Mouse (Mus musculus) left cerebral cortex, adult 11 months (tissue): Measurements from ENCODE around the gene Sox10.

Experiments used
- DNase-seq: peaks from one replicate; pipeline ENCODE4 v3.0.0; 2022; ENCODE audit warnings: low spot score

Sox10 gene

DNA sequence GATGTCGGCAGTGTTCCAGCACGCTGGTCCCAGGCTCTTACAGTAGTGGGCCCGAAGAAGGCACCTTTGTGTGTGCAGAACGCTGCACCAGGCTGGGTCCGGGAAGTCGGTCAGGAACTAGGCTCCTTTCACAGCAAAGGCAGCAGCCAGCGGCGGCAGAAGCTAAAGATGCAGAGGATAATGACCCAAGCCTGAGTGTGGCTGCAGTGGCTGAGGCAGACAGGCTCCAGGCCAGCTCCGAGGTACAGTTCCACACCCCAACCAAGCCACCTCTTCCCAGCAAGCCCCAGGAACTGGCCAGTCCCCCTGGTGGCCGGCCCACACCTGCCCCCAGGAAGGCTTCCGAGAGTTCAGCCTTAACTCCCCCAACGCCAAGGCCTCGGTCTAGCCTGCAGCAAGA is 42.5 kb downstream of the Sox10 start:
- no peak for DNase-seq

DNA sequence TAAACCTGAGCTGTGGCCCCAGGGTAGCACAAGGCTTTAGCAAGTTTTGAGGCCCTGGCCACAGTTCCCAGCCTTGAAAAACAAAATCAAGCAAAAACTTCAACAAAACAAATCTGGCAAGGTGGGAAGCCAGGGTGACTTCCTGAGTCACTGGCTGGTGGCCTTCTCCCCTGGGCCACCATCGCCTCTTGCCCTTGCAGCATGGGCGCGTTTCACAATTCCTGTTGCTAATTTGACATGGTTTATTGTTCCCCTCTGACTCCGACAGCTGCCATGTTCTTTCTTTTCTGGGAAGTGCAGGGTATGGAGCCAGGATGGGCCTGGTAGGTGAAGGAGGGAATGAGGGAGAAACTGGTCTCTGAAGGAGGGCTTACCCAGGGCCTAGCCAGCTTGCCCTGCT is 42.9 kb downstream of the Sox10 start:
- no peak for DNase-seq

DNA sequence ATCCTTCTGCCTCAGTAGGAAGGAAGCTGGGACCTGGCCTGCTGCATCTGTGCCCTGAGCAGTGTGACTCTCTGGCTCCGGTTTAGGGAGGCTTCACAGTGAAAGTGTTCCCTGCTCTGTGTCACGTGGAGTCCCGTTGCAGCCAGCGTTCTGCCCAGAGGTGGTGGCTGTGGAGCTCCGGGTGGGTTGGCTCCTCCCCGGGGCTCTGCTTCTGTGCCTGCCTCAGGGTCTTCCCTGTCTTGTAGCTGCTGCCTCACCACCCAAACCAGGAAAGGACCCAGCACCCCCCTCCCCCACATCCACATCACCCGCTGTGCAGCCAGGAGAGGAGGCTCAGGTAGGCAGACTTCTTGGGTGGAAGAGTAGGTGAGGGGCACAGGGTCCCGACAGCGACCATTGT is 45.5 kb downstream of the Sox10 start:
- no peak for DNase-seq

DNA sequence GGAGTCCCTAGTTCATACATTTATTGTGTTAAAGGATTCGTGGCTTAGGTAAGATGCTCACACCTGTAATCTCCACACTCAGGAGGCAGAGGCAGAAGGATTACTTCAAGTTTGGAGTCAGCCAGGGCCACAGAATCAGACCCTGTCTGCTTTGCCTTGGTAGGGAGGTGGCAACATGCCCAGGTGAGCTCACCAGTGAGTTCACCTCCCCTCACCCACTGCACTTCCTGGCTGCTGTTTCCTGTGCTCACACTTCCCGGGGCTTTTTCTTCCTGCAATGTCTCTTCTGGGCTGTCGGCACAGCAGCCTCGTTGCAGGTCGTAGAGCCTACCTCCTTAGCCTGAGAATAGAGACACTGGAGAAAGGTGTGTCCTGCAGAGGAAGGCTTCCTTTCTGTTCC is 49.8 kb downstream of the Sox10 start:
- DNase-seq: no peak

DNA sequence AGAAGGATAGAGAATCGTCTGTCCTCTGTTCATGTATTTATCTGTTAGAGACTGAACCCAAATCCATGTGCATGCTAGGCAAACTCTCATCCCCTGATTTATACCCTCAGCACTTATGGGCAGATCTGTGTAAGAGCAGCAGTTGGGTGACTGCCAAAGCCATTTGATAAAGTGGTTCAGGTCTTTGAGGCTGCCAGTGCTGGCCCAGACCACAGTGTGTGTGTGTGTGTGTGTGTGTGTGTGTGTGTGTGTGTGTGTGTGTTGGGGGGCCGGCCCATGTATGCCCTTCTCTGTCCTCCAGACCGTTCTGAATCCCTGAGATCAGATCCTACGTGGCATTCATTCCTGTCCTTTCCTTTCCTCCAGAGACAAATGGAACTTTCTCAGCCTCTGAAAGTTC is 53.3 kb downstream of the Sox10 start:
- DNase-seq: no peak

DNA sequence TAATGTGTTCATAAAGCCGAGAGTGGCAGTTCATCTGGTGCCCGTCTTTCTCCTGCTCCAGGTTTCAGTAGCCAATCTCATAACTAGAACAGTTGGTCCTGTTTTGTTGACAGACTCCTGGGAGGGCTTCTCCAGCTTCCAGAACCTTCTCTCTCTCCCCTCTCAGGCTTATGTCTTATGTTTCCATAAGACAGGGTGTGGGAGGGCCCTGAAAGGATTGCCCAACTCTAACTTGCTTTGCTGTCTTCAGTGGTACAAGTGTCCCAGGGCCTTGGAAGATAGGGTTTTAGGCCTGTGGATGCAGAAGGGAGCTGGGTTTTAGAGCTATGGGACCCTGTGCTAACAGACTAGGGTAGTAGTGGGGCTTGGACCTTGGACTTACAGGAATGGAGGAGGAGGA is 54.5 kb downstream of the Sox10 start:
- no peak for DNase-seq

DNA sequence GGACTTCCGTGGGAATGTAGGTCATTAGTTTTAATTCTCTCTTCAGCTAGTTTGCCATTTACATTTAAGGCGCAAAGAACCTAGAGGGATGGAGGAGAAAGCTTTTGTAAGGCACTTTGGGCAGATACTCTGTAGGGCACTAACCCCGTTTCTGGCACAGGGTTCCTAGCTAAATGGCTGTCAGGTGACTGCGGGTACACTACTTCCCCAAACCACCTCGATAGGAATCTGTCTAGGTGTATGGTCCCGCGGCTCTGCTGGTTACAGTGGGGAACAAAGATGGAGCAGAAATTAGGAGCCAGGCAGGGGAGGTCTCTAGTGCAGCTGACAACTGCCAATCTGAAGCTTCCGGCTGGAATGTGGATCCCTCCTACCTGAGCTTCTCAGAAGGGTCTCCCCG is 55.0 kb downstream of the Sox10 start:
- DNase-seq: no peak

DNA sequence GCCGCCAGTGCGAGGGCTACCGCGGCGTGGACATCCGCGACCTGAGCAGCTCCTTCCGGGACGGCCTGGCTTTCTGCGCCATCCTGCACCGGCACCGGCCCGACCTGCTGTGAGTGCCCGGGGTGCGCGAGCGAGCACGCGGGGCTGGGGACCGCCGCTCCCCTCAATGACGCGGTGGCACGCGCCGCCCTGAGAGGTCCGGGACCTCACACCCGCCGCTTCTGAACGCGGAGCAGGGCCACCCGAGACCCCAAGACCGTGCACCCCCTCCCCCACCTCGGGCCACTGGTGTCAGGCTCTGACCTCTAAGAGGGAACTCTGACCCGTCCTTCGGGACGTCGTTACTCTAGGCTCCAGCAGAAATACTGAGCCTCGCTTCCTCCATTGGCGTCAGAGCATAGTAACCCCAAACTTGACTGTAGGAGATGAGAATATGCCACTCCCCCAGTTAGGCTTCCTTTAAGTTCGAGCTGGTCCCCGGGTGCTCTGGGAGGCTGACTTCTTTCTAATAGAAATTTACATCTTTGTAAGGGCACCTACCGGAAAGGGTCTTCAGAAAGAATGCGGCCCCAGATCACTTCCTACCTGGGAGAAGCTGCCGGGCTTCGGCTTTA is 55.6 kb downstream of the Sox10 start:
- no peak for DNase-seq

DNA sequence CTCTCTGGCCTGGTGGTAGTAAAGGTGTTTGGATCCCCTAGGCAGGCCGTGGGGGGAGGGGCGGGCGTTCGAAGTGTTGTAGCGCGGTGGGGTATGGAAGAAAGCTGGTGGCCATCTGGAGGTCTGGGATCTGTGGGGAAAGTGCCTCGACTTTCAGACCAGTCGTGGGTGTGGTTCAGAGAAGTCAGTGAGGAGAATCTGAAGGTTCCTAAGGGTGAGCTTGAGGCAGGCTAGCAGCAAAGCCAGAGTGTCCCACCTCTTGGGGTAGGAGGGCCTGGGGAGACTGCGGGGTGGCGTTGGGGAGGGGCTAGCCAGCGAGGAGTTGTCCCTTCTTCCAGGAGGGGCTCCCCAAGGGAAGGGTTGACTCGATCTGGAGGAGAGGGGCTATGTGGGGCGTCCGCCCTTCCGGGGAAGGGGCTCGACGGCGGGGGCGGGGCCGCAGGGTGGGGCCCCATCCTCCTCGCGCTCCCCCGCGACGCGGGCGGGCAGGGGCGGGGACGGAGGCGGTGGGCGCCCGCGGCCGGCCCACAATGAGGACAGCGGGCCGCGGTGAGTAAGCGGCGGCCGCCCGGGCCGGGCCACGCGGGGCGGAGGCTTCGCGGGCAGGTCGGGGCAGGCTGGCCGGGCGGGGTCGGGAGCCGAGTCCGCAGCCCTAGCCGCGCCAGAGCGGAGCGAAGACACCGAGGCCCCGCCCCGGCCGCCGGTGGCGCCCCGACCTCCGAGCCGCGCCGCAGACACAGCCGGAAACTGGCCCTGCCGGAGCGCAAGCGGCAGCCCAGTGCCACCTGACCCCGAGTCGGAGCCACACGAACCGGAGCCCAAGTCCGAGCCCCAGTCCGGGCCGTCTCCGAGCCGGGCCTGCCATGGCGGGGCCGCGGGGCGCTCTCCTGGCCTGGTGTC is 56.4 kb downstream of the Sox10 start, which contains the start of gene Micall1:
TSS of gene Micall1 (plus strand) at position 478 of the 900 bp plus-strand sequence.
- no peak for DNase-seq

DNA sequence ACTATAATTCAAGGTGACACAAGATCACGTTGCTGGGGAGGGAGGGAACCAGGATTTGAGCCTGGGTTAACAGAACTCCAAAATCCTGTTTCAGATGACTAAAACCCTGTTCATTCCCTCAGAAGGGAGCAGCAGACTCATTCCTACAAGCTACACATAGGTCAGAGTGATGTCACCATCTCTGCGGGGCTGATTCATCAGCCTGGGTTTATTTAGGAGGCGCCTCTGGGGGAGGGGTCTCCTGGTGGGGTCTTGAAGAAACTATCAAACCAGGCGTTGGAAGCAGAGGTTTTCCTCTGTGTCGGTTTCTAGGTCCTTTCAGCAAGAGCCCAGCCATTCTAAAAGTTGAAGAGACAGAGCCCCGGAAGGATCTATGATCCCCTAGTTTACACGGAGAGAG is 57.1 kb downstream of the Sox10 start:
- no peak for DNase-seq

DNA sequence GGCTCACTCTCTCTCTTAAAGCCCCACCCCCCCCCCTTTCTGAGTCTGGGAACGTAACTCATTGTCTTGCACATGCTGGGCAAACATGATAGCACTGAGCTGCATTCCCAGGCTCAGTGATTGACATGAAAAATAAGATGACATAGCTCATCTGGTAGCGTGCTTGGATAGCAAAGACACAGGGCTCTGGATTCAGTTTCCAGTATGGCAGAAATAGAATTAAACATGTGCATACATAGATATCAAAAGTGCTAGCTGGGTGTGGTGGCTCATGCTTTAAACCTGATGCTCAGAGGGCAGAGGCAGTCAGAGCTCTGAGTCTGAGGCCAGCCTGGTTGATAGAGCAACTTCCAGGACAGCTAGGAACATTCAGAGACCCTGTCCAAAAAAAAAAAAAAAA is 59.2 kb downstream of the Sox10 start:
- DNase-seq: no peak
